Mouse (Mus musculus) layer of hippocampus, adult 11-12 months (tissue): Measurements from ENCODE around the gene Atp2c1.

Source experiments
- DNase-seq: peaks from one replicate; pipeline ENCODE4 v3.0.0; 2022; ENCODE audit warnings: low spot score

Atp2c1 gene

DNA sequence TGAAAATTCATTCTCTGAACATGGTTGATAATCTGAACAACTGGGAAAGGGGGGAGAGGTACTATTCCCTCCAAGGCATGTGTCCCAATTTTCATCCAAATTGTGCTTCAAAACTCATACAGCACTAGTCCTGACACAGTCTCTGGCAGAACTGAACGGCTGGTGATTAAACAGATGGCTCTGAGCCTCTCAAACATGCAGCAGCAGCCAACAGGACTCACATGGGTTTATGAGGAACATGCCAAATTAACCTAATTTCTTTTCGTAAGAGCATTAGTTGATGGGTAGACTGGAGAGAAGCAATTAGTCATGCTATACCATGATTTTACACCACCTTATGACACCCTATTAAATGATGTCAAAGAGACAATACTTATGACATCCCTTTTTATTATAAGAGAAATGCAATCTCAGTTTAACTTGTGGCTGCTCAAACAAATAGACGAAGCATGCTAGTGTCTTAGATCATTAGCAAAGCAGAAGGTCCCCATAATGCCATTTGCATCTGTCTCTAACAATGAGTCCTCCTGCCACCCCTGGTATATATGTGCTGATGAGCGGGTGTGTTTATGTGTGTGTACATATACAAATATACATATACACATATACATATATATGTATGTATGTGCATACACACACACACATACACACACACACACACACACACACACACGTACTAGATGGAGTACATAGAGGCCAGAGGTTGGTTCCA, 163.4 kb downstream of the Atp2c1 start:
- peak; percentile 62 for DNase-seq

DNA sequence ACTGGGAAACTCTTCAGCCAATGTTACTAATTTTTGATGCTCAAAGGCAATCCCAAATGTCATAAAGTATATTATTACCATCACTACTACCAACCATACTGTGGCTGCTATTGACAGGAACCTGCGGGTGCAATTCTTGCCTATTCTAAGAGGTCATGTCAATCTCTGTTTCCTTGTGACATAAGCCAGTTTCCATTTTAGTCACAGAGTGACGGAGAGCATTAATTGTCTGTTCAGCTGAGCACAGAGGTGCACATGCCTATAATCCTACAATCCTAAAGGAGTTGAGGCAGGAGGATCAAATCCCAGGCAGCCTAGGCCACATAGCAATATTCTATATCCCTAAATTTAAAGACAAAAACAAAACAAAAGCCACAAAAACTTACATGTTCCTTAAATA, 164.9 kb downstream of the Atp2c1 start:
- no peak for DNase-seq
